Mouse (Mus musculus) neutrophil, adult 83 days (primary cell): ENCODE data around the gene Zpbp2. TPM values are rescaled to one million over a fixed set of nuclear protein-coding genes. Genes with fewer than 3 reads are reported as not detected.

Source experiments
- total RNA-seq, 2 experiments: library from RNA; stranded (reverse); gene quantifications; one replicate each; pipeline ENCODE4 v1.2.4; 2023

Zpbp2 gene
- under 1 TPM in 1 of 2 experiments, not detected in 1; 0.33 TPM for total RNA-seq

GRCm38 (mm10) chr11:98550975-98551828, at the start of gene Zpbp2:
Gene Zpbp2 (plus strand): TSS chr11:98551097.

GRCm38 (mm10) chr11:98545711-98546231, 5.1 kb upstream of the Zpbp2 start, which contains the start of gene Ikzf3:
Gene Ikzf3 (minus strand): TSS chr11:98546031.

GRCm38 (mm10) chr11:98586892-98587563, 36.1 kb downstream of the Zpbp2 start, which contains the start of gene Ormdl3:
Gene Ormdl3 (minus strand): TSS chr11:98587368.

GRCm38 (mm10) chr11:98597991-98598390, 47.1 kb downstream of the Zpbp2 start, which contains the start of gene Lrrc3c:
Gene Lrrc3c (plus strand): TSS chr11:98598291.

Other genes starting within 250 kb of the Zpbp2 start
- not detected for gene Neurod2, start 221.4 kb upstream of the Zpbp2 start, total RNA-seq
- not detected for gene Ppp1r1b, start 202.7 kb upstream of the Zpbp2 start, total RNA-seq
- gene Stard3, start 192.7 kb upstream of the Zpbp2 start, total RNA-seq, result 10 to 100 TPM; 50.6 to 53.9 TPM
- gene Tcap, start 167.3 kb upstream of the Zpbp2 start, total RNA-seq, result under 1 TPM in 1 of 2 experiments, not detected in 1; 0.50 TPM
- gene Pnmt, start 164.6 kb upstream of the Zpbp2 start, total RNA-seq, result not detected
- 1 to 10 TPM; 2.3 to 3.6 TPM for gene Pgap3, start 150.6 kb upstream of the Zpbp2 start, total RNA-seq
- gene Erbb2, start 138.6 kb upstream of the Zpbp2 start, total RNA-seq, result under 1 TPM in 1 of 2 experiments, not detected in 1; 0.13 TPM
- gene Mien1, start 112.1 kb upstream of the Zpbp2 start, total RNA-seq, result 10 to 100 TPM; 36.4 to 39.4 TPM
- gene Grb7, start 104.7 kb upstream of the Zpbp2 start, total RNA-seq, result not detected
- 1 to 10 TPM; 3.0 to 3.1 TPM for gene Ikzf3, start 5.1 kb upstream of the Zpbp2 start, total RNA-seq
- gene Ormdl3, start 36.3 kb downstream of the Zpbp2 start, total RNA-seq, result 10 to 100 TPM in 1 of 2 experiments, 1 to 10 TPM in 1; 8.6 to 11.0 TPM
- not detected for gene Lrrc3c, start 47.2 kb downstream of the Zpbp2 start, total RNA-seq
- gene Gm12355, start 74.6 kb downstream of the Zpbp2 start, total RNA-seq, result 10 to 100 TPM; 19.7 to 20.5 TPM
- under 1 TPM in 1 of 2 experiments, not detected in 1; 0.57 TPM for gene Gsdma3, start 75.3 kb downstream of the Zpbp2 start, total RNA-seq
- not detected for gene Gsdma2, start 95.7 kb downstream of the Zpbp2 start, total RNA-seq
- not detected for gene Gsdma, start 113.3 kb downstream of the Zpbp2 start, total RNA-seq
- 10 to 100 TPM; 46.3 to 52.0 TPM for gene Psmd3, start 131.5 kb downstream of the Zpbp2 start, total RNA-seq
- gene Csf3, start 150.2 kb downstream of the Zpbp2 start, total RNA-seq, result under 1 TPM in 1 of 2 experiments, not detected in 1; 0.33 TPM
- gene Med24, start 178.3 kb downstream of the Zpbp2 start, total RNA-seq, result 10 to 100 TPM; 39.0 to 54.0 TPM
- gene Thra, start 189.5 kb downstream of the Zpbp2 start, total RNA-seq, result 10 to 100 TPM; 24.3 to 28.2 TPM
- gene Nr1d1, start 224.2 kb downstream of the Zpbp2 start, total RNA-seq, result 1 to 10 TPM in 1 of 2 experiments, under 1 TPM in 1; 0.68 to 1.1 TPM
- gene Msl1, start 244.4 kb downstream of the Zpbp2 start, total RNA-seq, result 100 to 1,000 TPM; 193 to 195 TPM